Comparison of ENCODE assay signal across 11 mouse cellular contexts in the genomic region with DNA sequence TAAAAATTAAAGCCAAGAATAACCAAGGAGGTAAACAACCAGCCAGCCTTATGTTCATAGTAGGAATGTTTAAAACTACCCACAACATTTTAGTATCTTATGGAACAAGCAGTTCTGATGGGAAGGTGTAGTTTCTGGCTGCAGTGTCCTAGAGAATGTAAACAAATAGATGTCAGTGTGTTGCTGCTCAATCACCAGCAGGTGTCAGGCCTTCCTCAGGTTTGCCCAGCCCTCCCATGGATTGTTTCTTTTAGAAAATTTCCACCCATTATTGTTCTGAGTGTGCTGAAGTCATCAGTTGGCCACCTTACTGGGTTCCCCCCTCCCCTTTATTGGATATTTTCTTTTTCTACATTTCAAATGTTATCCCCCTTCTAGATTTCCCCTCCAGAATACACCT. TPM values are rescaled to one million over a fixed set of nuclear protein-coding genes. Genes with fewer than 3 reads are reported as not detected.
A peak's percentile ranks its signal among the peaks of the same experiment; 100 is the strongest.
DNase-seq lines count a peak whose midpoint lies in the region; ATAC-seq and TF ChIP-seq lines count a peak whose summit lies in the region.
"Had no signal": no experiment of that assay in that cellular context is flagged by ENCODE, and none has a peak within 500 bp of the region (broad histone marks: within the 10 kb centered on the region; RNA-seq: fewer than 3 reads in every experiment).

No protein-coding gene starts in this region.

- no peaks in the 10 kb centered on the region for H3K4me1 ChIP-seq in hindbrain, embryonic 11.5 days (replicated peaks; ENCODE audit: control insufficient read depth, insufficient read depth, low read length)
- no peaks in the 10 kb centered on the region for H3K4me1 ChIP-seq in hindbrain, embryonic 10.5 days (replicated peaks)
- H3K4me1 ChIP-seq in hindbrain, postnatal 0 days (ENCODE audit: insufficient read depth, low read length), result no peaks in the 10 kb centered on the region
- no peaks in the 10 kb centered on the region for H3K4me1 ChIP-seq in midbrain, embryonic 12.5 days
- no peaks in the 10 kb centered on the region for H3K4me1 ChIP-seq in lung, postnatal 0 days (ENCODE audit: insufficient read depth, low read depth, low read length)
- H3K4me1 ChIP-seq: lung, embryonic 15.5 days; stomach, embryonic 15.5 days had no signal

- no peak overlapping the region for H3K4me3 ChIP-seq in hindbrain, embryonic 11.5 days (ENCODE audit: low read depth, low read length)
- H3K4me3 ChIP-seq in hindbrain, embryonic 10.5 days, result no peak overlapping the region
- H3K4me3 ChIP-seq in hindbrain, postnatal 0 days (ENCODE audit: low read length), result no peak overlapping the region
- H3K4me3 ChIP-seq in midbrain, embryonic 12.5 days, result no peak overlapping the region
- no peak overlapping the region for H3K4me3 ChIP-seq in lung, postnatal 0 days (ENCODE audit: low read depth, low read length)
- H3K4me3 ChIP-seq: lung, embryonic 15.5 days; stomach, embryonic 15.5 days had no signal

- no peaks in the 10 kb centered on the region for H3K36me3 ChIP-seq in hindbrain, embryonic 11.5 days (ENCODE audit: control insufficient read depth, insufficient read depth, low read length)
- H3K36me3 ChIP-seq in hindbrain, embryonic 10.5 days, result no peaks in the 10 kb centered on the region
- no peaks in the 10 kb centered on the region for H3K36me3 ChIP-seq in hindbrain, postnatal 0 days (ENCODE audit: insufficient read depth, low read length)
- H3K36me3 ChIP-seq in midbrain, embryonic 12.5 days, result no peaks in the 10 kb centered on the region
- H3K36me3 ChIP-seq in lung, postnatal 0 days (ENCODE audit: insufficient read depth, low read length), result no peaks in the 10 kb centered on the region
- H3K36me3 ChIP-seq: lung, embryonic 15.5 days; stomach, embryonic 15.5 days had no signal

- no peaks in the 10 kb centered on the region for H3K9me3 ChIP-seq in hindbrain, embryonic 11.5 days (ENCODE audit: control insufficient read depth, low read length)
- H3K9me3 ChIP-seq in hindbrain, embryonic 10.5 days, result no peaks in the 10 kb centered on the region
- H3K9me3 ChIP-seq in hindbrain, postnatal 0 days (ENCODE audit: low read length), result no peaks in the 10 kb centered on the region
- no peaks in the 10 kb centered on the region for H3K9me3 ChIP-seq in midbrain, embryonic 12.5 days
- H3K9me3 ChIP-seq in lung, postnatal 0 days (ENCODE audit: low read length), result no peaks in the 10 kb centered on the region
- H3K9me3 ChIP-seq: lung, embryonic 15.5 days; stomach, embryonic 15.5 days had no signal

- TF ChIP-seq EP300 in lung, postnatal 0 days (IDR thresholded peaks at IDR 0.05), result no peak

- no peak overlapping the region for H3K4me2 ChIP-seq in hindbrain, embryonic 11.5 days (replicated peaks; ENCODE audit: low read depth, low read length)
- no peak overlapping the region for H3K4me2 ChIP-seq in hindbrain, postnatal 0 days (ENCODE audit: low read depth, low read length)
- H3K4me2 ChIP-seq in midbrain, embryonic 12.5 days (replicated peaks), result no peak overlapping the region
- H3K4me2 ChIP-seq in lung, postnatal 0 days (replicated peaks; ENCODE audit: low read depth, low read length), result no peak overlapping the region
- H3K4me2 ChIP-seq: lung, embryonic 15.5 days; stomach, embryonic 15.5 days had no signal

- TF ChIP-seq CTCF in hindbrain, postnatal 0 days (IDR thresholded peaks at IDR 0.05; ENCODE audit: low read depth), result peak; percentile 62
- no peak for TF ChIP-seq CTCF in lung, postnatal 0 days (IDR thresholded peaks at IDR 0.05)

- ATAC-seq in hindbrain, embryonic 11.5 days (ENCODE audit: low FRiP score), result peak; percentile 47; the same call in 1 of the 2 replicates
- ATAC-seq in hindbrain, postnatal 0 days, result peak; percentile 71
- peak; percentile 44; the same call in 1 of the 2 replicates for ATAC-seq in midbrain, embryonic 12.5 days (ENCODE audit: low FRiP score, low read depth)
- no peak for ATAC-seq in lung, postnatal 0 days

- peak; percentile 2 for DNase-seq in hindbrain, embryonic 11.5 days (ENCODE audit: low spot score)
- no peak for DNase-seq in hindbrain, embryonic 10.5 days (ENCODE audit: low spot score)
- peak; percentile 7 for DNase-seq in NIH3T3 (ENCODE audit: low read depth)
- peak; percentile 48 for DNase-seq in hindbrain, postnatal 0 days (ENCODE audit: low spot score)
- no peak for DNase-seq in lung, adult 18-20 months
- no peak for DNase-seq in adrenal gland, adult (ENCODE audit: inconsistent age in 2 of 2, low spot score in 1 of 2)
- no peak for DNase-seq in lung, postnatal 0 days (ENCODE audit: low spot score)

- no peaks in the 10 kb centered on the region for H3K27me3 ChIP-seq in hindbrain, embryonic 11.5 days (ENCODE audit: control insufficient read depth, insufficient read depth, low read length)
- H3K27me3 ChIP-seq in hindbrain, embryonic 10.5 days (ENCODE audit: insufficient read depth, poor library complexity, severe bottlenecking), result no peaks in the 10 kb centered on the region
- no peaks in the 10 kb centered on the region for H3K27me3 ChIP-seq in hindbrain, postnatal 0 days (ENCODE audit: insufficient read depth, low read length)
- no peaks in the 10 kb centered on the region for H3K27me3 ChIP-seq in midbrain, embryonic 12.5 days
- no peaks in the 10 kb centered on the region for H3K27me3 ChIP-seq in lung, postnatal 0 days (replicated peaks; ENCODE audit: insufficient read depth, low read length)
- H3K27me3 ChIP-seq: lung, embryonic 15.5 days; stomach, embryonic 15.5 days had no signal

- H3K27ac ChIP-seq in hindbrain, embryonic 11.5 days (ENCODE audit: low read depth, low read length), result no peak overlapping the region
- no peak overlapping the region for H3K27ac ChIP-seq in hindbrain, embryonic 10.5 days
- H3K27ac ChIP-seq in hindbrain, postnatal 0 days, result no peak overlapping the region
- no peak overlapping the region for H3K27ac ChIP-seq in midbrain, embryonic 12.5 days (replicated peaks)
- no peak overlapping the region for H3K27ac ChIP-seq in lung, postnatal 0 days (ENCODE audit: low read length)
- H3K27ac ChIP-seq: lung, embryonic 15.5 days; stomach, embryonic 15.5 days had no signal

- no peak overlapping the region for H3K9ac ChIP-seq in hindbrain, embryonic 11.5 days (ENCODE audit: low read depth, low read length)
- H3K9ac ChIP-seq in hindbrain, postnatal 0 days (replicated peaks; ENCODE audit: low read length), result no peak overlapping the region
- no peak overlapping the region for H3K9ac ChIP-seq in midbrain, embryonic 12.5 days (replicated peaks)
- H3K9ac ChIP-seq in lung, postnatal 0 days (replicated peaks; ENCODE audit: low read depth), result no peak overlapping the region
- H3K9ac ChIP-seq: lung, embryonic 15.5 days; stomach, embryonic 15.5 days had no signal

RNA-seq across cellular contexts. Expression of gene Vmn2r19, which starts 32.0 kb away (rescaled TPM):
- polyA plus RNA-seq in hindbrain, embryonic 11.5 days (2014; fragmentation: Nextera tagmentation; extraction: Ambion mirVana), result not detected in 2 replicates
- polyA plus RNA-seq in hindbrain, embryonic 10.5 days (2016; fragmentation: Nextera tagmentation; extraction: Ambion mirVana), result not detected in 2 replicates
- total RNA-seq in hindbrain, postnatal 0 days (2014; rRNA removed), result not detected in 2 replicates
- not detected in 2 replicates for polyA plus RNA-seq in hindbrain, postnatal 0 days (2015; fragmentation: Nextera tagmentation; extraction: Ambion mirVana)
- not detected in 2 replicates for polyA plus RNA-seq in midbrain, embryonic 12.5 days (2016; fragmentation: Nextera tagmentation; extraction: Ambion mirVana)
- not detected in 2 replicates for polyA plus RNA-seq in lung, postnatal 0 days (2015; fragmentation: Nextera tagmentation; extraction: Ambion mirVana)
- polyA plus RNA-seq: gonadal fat pad, adult 2 months; lung, embryonic 15.5 days; stomach, embryonic 15.5 days had no signal

RNA-seq across cellular contexts. Expression of gene Clec4e, which starts 50.4 kb away (rescaled TPM):
- not detected in 2 replicates for polyA plus RNA-seq in hindbrain, embryonic 11.5 days (2014; fragmentation: Nextera tagmentation; extraction: Ambion mirVana)
- polyA plus RNA-seq in hindbrain, embryonic 10.5 days (2016; fragmentation: Nextera tagmentation; extraction: Ambion mirVana), result not detected in 2 replicates
- not detected in 2 replicates for total RNA-seq in hindbrain, postnatal 0 days (2014; rRNA removed)
- 0.39 TPM in 1 of 2 replicates, not detected in the other for polyA plus RNA-seq in hindbrain, postnatal 0 days (2015; fragmentation: Nextera tagmentation; extraction: Ambion mirVana)
- not detected in 2 replicates for polyA plus RNA-seq in midbrain, embryonic 12.5 days (2016; fragmentation: Nextera tagmentation; extraction: Ambion mirVana)
- 1.1 and 4.7 TPM in 2 replicates for polyA plus RNA-seq in lung, postnatal 0 days (2015; fragmentation: Nextera tagmentation; extraction: Ambion mirVana)

Comparison
In these comparisons a context has a peak if more than half of its experiments do, and no peak if none do; other contexts are left out.
1. DNase-seq: peak in hindbrain, embryonic 11.5 days (single experiment), NIH3T3 (single experiment) and hindbrain, postnatal 0 days (single experiment); none in hindbrain, embryonic 10.5 days (single experiment), lung, adult 18-20 months (0 of 2), adrenal gland, adult (0 of 2) and lung, postnatal 0 days (single experiment).